Mouse (Mus musculus) lung, adult 2 months (tissue): ENCODE results near the gene Sgtb. TPM values are rescaled to one million over a fixed set of nuclear protein-coding genes. Genes with fewer than 3 reads are reported as not detected.
A peak's percentile ranks its signal among the peaks of the same experiment; 100 is the strongest.

Experiments used
- DNase-seq: peaks from one replicate; pipeline ENCODE4 v3.0.0; 2022
- H3K4me1 ChIP-seq: fragments of 200-500 bp; 2 replicates; pipeline ENCODE4 v1.6.1; 2011; ENCODE audit warnings: low read length; ENCODE audit not compliant: control insufficient read depth, insufficient read depth
- H3K4me3 ChIP-seq: fragments of 200-500 bp; replicated peaks from 2 replicates; pipeline ENCODE3; 2011; ENCODE audit warnings: low read depth, mild to moderate bottlenecking, control low read depth, low read length; ENCODE audit errors: extremely low read depth
- CTCF ChIP-seq: fragments of 200-500 bp; IDR thresholded peaks from 2 replicates; pipeline ENCODE4 v1.5.1; 2011; ENCODE audit warnings: mild to moderate bottlenecking, low read length, control low read depth; ENCODE audit not compliant: insufficient read depth
- POLR2A ChIP-seq: fragments of 200-500 bp; IDR thresholded peaks from 2 replicates; pipeline ENCODE4 v1.6.1; 2011; ENCODE audit warnings: low read depth, mild to moderate bottlenecking, control low read depth, low read length, borderline replicate concordance; ENCODE audit errors: extremely low read depth
- WGBS: fragments of 180-500 bp; shearing (Covaris S2); methylation state at CpG from one replicate; pipeline ENCODE4 v1.1.7; 2018; 5-methylcytosine and 5-hydroxymethylcytosine counted together
- polyA plus RNA-seq: library from polyadenylated mRNA; depleted of rRNA; stranded (reverse); fragments of >200 nt; gene quantifications from 2 replicates; pipeline ENCODE4 v1.2.3, GENCODE M21; 2012

The Sgtb gene
- polyA plus RNA-seq, 1 experiment, result 2.5 TPM

DNA sequence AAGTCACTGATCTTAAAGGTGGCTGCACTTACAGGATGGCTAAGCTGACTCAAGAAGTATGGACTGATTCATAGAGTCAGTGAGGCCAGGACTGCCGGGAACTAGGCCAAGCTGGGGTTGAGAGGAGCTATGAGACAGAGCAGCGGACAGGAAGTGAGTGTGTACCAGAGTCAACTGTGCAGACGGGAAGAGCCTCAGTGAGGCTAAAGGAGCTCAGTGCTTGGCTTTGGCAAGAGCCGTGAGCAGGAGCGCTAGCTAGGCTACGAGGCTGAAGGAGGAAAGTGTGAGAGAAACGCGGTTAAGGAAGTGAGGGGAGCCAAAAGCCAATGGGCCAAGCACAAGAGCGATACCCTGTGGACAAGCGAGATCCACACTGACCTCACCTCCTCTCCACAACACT, 34.8 kb upstream of the Sgtb start:
- Histone ChIP-seq H3K4me1 (peaks cover 11% of the 10 kb centered on the region; the same call in 1 of the 2 replicates), H3K4me3 (no peak overlapping the region)
- peak; percentile 36 for DNase-seq
- TF ChIP-seq POLR2A (peak; percentile 37; the same call in 1 of the 2 replicates), CTCF (no peak)
- WGBS, result 12% methylated on average over 10 of the region's 10 CpGs

GRCm38 (mm10) chr13:104076993-104077392, 32.5 kb upstream of the Sgtb start:
- no peak for DNase-seq
- no peak overlapping the region for H3K4me3 ChIP-seq
- 58% methylated on average over 6 of the region's 6 CpGs for WGBS
- TF ChIP-seq CTCF (no peak), POLR2A (no peak)
- peaks cover 2% of the 10 kb centered on the region; the same call in 1 of the 2 replicates for H3K4me1 ChIP-seq

DNA sequence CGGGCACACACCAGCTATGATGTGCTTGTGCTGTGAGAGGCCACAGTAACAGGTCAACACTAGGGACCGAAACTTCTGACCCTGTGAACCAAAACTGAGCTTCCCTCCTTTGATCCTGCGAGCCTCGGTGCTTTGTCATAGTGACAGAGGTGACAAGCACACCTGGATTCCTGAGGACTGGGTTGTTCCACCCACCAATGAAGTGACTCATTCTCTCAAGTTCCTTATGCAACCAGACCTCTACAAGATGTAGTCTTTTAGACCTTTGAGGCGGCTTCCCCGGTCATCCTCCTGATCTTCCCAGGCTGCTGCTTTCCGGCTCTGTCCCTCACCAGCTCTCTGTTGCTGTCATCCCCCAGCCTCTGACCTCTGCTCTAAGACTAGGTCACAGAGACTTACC, 27.0 kb upstream of the Sgtb start:
- TF ChIP-seq POLR2A, result no peak
- no peak for TF ChIP-seq CTCF
- Histone ChIP-seq H3K4me1 (no peaks in the 10 kb centered on the region), H3K4me3 (no peak overlapping the region)
- no peak for DNase-seq
- 84% methylated on average over 7 of the region's 7 CpGs for WGBS

- Histone ChIP-seq H3K4me3 (no peak overlapping the region), H3K4me1 (peaks cover 2% of the 10 kb centered on the region; the same call in 1 of the 2 replicates)
- 84% methylated on average over 2 of the region's 2 CpGs for whole genome bisulfite sequencing
- no peak for TF ChIP-seq POLR2A
- no peak for TF ChIP-seq CTCF
- no peak for DNase-seq
Measured at GRCm38 (mm10) chr13:104084600-104084999, 24.9 kb upstream of the Sgtb start.

DNA sequence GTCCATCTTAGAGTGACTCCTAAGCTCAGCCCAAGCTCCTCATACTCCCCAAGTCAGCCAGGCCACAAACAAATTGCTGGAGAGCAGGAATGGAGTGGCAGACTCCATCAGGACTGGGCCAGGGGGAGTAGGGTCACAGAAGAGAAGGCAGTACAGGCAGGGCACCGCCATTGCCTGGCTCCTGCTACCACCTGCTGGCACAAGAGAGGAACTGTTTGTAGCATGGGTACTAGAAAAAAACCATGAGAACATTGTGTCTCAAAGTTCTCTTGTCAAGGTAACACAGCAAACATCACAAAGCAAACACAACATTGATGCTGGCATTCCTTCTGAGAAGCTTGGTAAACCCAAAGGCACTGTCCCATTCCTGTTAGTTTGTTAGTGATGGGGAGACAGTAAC, 20.2 kb upstream of the Sgtb start:
- WGBS, result 11% methylated on average over 1 of the region's 1 CpGs
- Histone ChIP-seq H3K4me3 (no peak overlapping the region), H3K4me1 (peaks cover 3% of the 10 kb centered on the region; the same call in 1 of the 2 replicates)
- peak; percentile 39 for DNase-seq
- TF ChIP-seq CTCF, result peak; percentile 95
- TF ChIP-seq POLR2A, result no peak

- 5% methylated on average over 1 of the region's 1 CpGs for WGBS
- Histone ChIP-seq H3K4me1 (peaks cover 11% of the 10 kb centered on the region), H3K4me3 (no peak overlapping the region)
- no peak for TF ChIP-seq CTCF
- TF ChIP-seq POLR2A, result no peak
- no peak for DNase-seq
Measured at GRCm38 (mm10) chr13:104091734-104092133, 17.8 kb upstream of the Sgtb start.

DNA sequence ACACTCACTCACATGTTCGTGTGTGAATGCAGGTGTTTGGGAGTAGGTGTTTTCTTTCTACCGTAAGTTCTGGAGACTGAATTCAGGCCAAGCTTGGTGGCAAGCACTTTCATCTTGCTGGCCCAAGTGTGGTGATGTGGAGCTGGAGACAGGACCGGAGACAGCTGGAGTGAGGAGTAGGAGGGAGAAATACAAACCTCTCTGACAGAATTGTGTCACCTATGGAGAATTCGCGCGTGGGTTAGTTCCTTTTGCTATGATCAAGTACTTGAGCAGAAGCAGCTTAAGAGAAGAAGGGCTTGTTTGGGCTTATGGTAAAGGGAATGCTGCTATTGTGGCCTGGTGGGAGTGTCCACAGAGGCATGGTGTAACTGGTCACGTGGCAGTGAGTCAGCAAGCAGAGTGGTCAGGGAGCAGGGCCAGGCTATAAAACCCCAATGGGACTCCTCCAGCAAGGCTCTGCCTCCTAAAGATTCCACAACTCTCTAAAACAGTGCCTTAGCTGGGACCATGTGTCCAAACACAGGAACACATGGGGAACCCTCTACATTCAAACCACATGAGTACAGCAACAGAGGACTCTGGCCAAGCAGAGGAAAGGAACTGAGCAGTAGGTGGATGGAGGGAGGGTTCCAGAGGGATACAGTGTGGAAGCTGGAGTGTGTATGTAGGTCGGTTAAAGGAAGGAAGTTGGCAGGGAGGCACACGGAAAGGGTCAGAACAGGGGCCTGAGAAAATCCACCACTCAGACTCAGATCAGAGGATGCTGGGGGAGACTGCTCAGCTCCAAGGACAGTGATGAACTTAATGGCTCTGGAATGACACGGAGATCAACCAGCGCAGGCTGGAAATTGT, 14.8 kb upstream of the Sgtb start:
- 66% methylated on average over 11 of the region's 11 CpGs for WGBS
- DNase-seq, result peak; percentile 21
- H3K4me1 ChIP-seq, result peaks cover 8% of the 10 kb centered on the region; the same call in 1 of the 2 replicates
- H3K4me3 ChIP-seq, result no peak overlapping the region
- TF ChIP-seq POLR2A (no peak), CTCF (no peak)

DNA sequence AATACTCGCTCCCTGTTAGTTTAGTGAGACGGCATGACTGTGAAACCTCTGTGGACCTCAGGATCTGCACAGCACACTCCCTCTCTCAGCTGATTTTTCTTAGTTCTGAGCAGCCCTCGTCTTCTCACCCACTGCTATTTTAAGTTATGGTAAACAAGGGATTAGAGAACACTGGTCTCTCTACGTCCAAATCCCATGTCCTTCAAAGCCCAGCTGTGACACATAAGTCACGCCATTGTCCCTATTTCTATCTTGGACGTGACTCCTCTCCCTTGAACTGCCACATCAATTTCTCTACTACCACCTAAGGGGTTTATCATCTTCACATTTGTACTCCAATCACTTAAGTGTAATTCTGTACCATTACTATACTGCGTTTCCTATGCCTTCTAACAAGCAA, 13.6 kb upstream of the Sgtb start:
- DNase-seq, result no peak
- Histone ChIP-seq H3K4me1 (peaks cover 8% of the 10 kb centered on the region; the same call in 1 of the 2 replicates), H3K4me3 (no peak overlapping the region)
- 63% methylated on average over 7 of the region's 7 CpGs for WGBS
- TF ChIP-seq CTCF (no peak), POLR2A (no peak)

DNA sequence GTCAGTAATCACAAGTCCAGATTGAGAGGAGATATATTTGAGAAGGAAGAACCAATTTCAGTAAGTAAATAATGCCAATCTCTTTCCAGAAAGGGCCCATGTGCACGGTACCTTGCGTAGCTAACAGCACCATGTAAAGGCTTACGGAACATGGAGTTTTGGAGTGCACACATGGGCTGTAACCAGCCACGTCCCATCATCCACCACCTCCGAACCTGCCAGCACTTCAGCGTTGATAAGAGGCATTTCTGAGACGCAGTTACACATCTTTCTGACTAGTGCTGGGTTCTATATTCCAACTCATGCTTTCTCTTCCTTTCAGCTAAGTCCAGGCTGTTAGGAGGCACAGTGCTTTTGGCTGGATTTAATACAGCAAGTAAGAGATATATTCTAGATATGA, 12.4 kb upstream of the Sgtb start:
- no peak for DNase-seq
- Histone ChIP-seq H3K4me1 (peaks cover 8% of the 10 kb centered on the region; the same call in 1 of the 2 replicates), H3K4me3 (no peak overlapping the region)
- TF ChIP-seq CTCF (no peak), POLR2A (no peak)
- 61% methylated on average over 7 of the region's 7 CpGs for WGBS

GRCm38 (mm10) chr13:104100416-104100815, 9.1 kb upstream of the Sgtb start:
- no peak for TF ChIP-seq CTCF
- TF ChIP-seq POLR2A, result no peak
- Histone ChIP-seq H3K4me1 (peaks cover 3% of the 10 kb centered on the region; the same call in 1 of the 2 replicates), H3K4me3 (no peak overlapping the region)
- WGBS, result 89% methylated on average over 4 of the region's 4 CpGs
- DNase-seq, result no peak
